Mouse (Mus musculus) bone marrow macrophage, adult 2 months (primary cell): ENCODE results near the gene Cdh15. TPM values are rescaled to one million over a fixed set of nuclear protein-coding genes. Genes with fewer than 3 reads are reported as not detected.

ENCODE experiments used
- H3K27ac ChIP-seq: 2 replicates; pipeline ENCODE4 v1.5.1; 2012; ENCODE audit warnings: low read depth, low read length; ENCODE audit not compliant: insufficient read depth
- H3K4me1 ChIP-seq: 2 replicates; pipeline ENCODE4 v1.6.1; 2012; ENCODE audit warnings: low read length; ENCODE audit not compliant: control insufficient read depth, insufficient read depth
- H3K4me3 ChIP-seq: 2 replicates; pipeline ENCODE4 v1.5.1; 2012; ENCODE audit warnings: mild to moderate bottlenecking, low read length, moderate library complexity; ENCODE audit not compliant: insufficient read depth
- CTCF ChIP-seq: IDR thresholded peaks from 2 replicates; pipeline ENCODE4 v1.5.1; 2012; ENCODE audit warnings: low read depth, mild to moderate bottlenecking, low read length, moderate library complexity
- POLR2A ChIP-seq: IDR thresholded peaks from 2 replicates; pipeline ENCODE4 v1.6.1; 2012; ENCODE audit warnings: mild to moderate bottlenecking, low read depth, low read length, borderline replicate concordance
- polyA plus RNA-seq: library from polyadenylated mRNA; stranded (reverse); fragments of >200 nt; gene quantifications from 2 replicates; pipeline ENCODE4 v1.2.4, GENCODE M21; 2012; ENCODE audit not compliant: missing spikeins, insufficient read depth, insufficient read length

Cdh15 gene
- polyA plus RNA-seq, 1 experiment = not detected

- H3K4me1 ChIP-seq = peaks cover 2% of the 10 kb centered on the region; the same call in 1 of the 2 replicates
- no peak overlapping the region for H3K27ac ChIP-seq
- TF ChIP-seq POLR2A = no peak
- no peak for TF ChIP-seq CTCF
- H3K4me3 ChIP-seq = no peak overlapping the region
Observed at GRCm38 (mm10) chr8:122836199-122836598, 11.6 kb upstream of the Cdh15 start.

GRCm38 (mm10) chr8:122836696-122837095 lies 11.1 kb upstream of the Cdh15 start:
- TF ChIP-seq CTCF (no peak), POLR2A (no peak)
- peaks cover 2% of the 10 kb centered on the region; the same call in 1 of the 2 replicates for H3K4me1 ChIP-seq
- no peak overlapping the region for H3K27ac ChIP-seq
- H3K4me3 ChIP-seq = no peak overlapping the region

GRCm38 (mm10) chr8:122844161-122844560 lies 3.6 kb upstream of the Cdh15 start:
- H3K4me3 ChIP-seq = no peak overlapping the region
- H3K4me1 ChIP-seq = no peaks in the 10 kb centered on the region
- no peak overlapping the region for H3K27ac ChIP-seq
- no peak for TF ChIP-seq POLR2A
- no peak for TF ChIP-seq CTCF

DNA sequence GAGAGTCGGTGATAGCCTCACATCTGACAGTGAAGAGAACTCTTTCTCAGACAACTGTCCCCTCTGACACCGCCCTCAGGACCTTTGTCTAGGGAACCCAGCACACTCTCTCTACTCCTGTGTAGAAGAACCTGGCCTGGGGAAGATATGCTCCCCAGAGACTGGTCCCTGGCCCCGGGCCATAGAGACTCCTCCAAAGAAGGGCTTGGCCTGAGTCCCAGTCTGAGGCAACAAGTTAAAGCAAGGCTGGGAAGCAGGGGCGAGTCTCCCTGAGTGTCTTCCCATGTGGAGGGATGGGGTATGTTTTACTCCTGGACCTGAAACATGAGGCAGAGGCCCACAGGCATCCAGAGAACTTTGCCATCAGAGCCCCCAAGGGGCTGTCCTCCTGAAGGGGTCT lies 2.1 kb upstream of the Cdh15 start:
- H3K4me3 ChIP-seq = no peak overlapping the region
- H3K4me1 ChIP-seq = no peaks in the 10 kb centered on the region
- H3K27ac ChIP-seq = no peak overlapping the region
- TF ChIP-seq CTCF = no peak
- no peak for TF ChIP-seq POLR2A

- no peak overlapping the region for H3K4me3 ChIP-seq
- H3K4me1 ChIP-seq = no peaks in the 10 kb centered on the region
- TF ChIP-seq POLR2A (no peak), CTCF (no peak)
- H3K27ac ChIP-seq = no peak overlapping the region
Observed at GRCm38 (mm10) chr8:122849152-122849910, 1.6 kb downstream of the Cdh15 start.

GRCm38 (mm10) chr8:122850641-122851240 lies 3.0 kb downstream of the Cdh15 start:
- Histone ChIP-seq H3K27ac (no peak overlapping the region), H3K4me3 (no peak overlapping the region), H3K4me1 (no peaks in the 10 kb centered on the region)
- TF ChIP-seq CTCF = no peak
- TF ChIP-seq POLR2A = no peak

DNA sequence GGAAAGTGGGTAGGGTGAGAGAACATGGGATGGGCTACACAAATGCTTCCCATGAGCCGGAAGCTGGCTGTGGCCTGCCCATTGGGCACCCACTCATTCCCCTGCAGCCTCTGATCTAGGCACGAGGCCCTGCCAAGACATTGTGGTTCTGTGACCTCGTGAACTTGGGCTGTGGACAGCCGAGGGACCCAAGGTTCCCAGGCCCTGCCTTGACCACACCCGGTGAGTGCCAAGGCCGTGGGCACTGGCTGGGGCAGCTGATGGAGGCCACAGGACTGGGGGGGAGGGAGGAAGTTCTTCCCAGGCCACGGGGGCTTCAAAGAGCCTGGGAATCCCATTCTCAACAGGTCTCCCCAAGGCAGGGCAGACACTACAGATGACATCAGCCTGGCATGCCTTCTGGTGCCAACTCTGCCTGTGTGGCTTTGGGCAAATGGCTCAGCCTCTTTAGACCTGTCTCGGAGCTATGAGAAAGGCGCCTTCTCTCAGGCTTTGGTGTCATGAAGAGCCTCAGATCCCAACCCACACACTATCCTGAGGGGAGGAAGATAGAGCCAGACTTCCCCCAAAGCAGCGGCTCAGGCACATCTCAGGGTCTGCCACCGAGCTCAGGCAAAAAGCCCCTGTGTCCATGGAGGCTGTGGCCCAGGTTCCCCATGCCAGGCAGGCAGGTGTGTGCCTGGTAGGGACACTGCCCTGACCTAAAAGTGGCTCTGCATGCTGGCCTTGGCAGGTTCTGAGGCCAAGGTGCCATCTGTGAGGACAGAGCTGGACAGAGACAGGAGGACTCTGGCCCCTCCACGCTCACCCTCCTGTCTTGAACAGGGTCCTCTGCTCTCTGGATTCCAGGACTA lies 4.2 kb downstream of the Cdh15 start:
- Histone ChIP-seq H3K4me3 (no peak overlapping the region), H3K27ac (no peak overlapping the region), H3K4me1 (no peaks in the 10 kb centered on the region)
- no peak for TF ChIP-seq CTCF
- TF ChIP-seq POLR2A = no peak

GRCm38 (mm10) chr8:122852546-122852905 lies 4.8 kb downstream of the Cdh15 start:
- Histone ChIP-seq H3K27ac (no peak overlapping the region), H3K4me3 (no peak overlapping the region), H3K4me1 (no peaks in the 10 kb centered on the region)
- TF ChIP-seq POLR2A (no peak), CTCF (no peak)

DNA sequence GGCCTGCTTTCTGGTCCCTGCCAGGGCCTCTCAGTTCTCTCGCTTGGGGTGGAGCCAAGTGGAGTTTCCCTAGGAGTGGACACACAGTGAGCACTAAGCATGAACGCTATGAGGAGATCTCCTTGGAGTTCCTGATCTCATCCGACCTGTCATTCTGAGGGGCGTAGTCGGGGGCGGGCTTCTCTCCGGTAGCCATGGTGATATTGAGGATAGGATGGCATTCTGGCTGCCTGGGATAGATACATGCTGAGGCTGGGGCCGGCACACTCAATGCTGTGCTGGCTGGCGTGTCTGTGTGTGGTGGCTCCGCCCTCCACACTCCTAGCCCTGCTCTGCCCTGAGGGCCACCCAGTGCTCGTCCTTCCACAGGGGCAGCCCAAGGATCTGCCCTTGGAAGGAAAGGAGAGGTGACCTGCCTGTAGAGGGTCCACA lies 5.6 kb downstream of the Cdh15 start:
- Histone ChIP-seq H3K4me1 (no peaks in the 10 kb centered on the region), H3K4me3 (no peak overlapping the region), H3K27ac (no peak overlapping the region)
- TF ChIP-seq CTCF (no peak), POLR2A (no peak)

DNA sequence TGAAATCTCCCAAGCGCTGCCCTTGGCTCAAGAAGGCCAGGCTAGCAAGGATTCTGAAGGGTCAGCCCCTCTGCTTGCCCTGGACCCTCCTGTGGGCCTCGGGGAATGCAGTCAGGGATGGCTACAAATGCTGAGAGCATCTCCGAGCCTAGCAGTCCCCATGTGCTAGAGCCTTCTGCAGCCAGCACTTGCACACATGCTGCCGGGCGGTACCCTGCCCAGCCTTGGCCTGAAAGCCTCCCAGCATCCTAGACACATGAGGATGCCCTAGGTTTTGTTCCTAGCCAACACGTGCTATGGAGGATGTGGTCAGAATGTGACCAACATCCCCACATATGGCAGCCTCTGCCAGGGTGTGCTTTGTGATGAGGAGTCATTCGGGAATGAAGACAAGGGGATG lies 6.6 kb downstream of the Cdh15 start:
- Histone ChIP-seq H3K4me3 (no peak overlapping the region), H3K27ac (no peak overlapping the region), H3K4me1 (no peaks in the 10 kb centered on the region)
- TF ChIP-seq CTCF = no peak
- no peak for TF ChIP-seq POLR2A
